ENCODE assay signal across 23 mouse cellular contexts in the genomic region with DNA sequence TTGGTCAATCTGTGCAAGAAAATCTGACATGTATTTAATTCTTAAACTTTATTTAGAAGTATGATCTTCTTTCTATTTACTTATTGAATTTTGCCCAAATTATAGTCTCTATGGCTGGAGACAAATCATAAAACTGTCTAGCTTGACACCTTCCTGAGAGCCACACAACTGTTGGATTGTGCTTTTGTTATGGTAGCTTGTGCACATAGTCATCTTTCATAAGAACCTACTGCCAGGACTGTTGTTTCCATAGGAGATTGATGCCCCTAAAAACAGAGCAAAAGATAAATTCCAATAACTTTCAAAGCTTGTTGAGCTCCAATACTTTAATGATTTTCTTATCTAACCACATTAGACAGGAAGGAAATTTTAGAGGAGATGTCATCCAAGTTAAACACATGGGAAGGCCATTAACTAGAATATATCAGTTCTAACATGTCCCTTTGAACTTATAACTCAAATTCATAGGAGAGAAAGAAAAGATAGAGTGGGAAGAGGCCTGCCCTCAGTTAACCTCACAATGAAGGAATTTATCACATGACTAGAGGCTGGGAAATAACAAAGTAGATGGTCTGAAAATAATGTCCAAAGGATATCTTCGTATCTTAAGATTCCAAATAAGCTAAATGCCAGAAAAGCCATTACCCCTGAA.
"Had no signal": no experiment of that assay in that cellular context is flagged by ENCODE, and none has a peak within 500 bp of the region (broad histone marks: within the 10 kb centered on the region; RNA-seq: fewer than 3 reads in every experiment).

No protein-coding gene starts in this region.

- H3K36me3 ChIP-seq: heart, embryonic 10.5 days; heart, embryonic 12.5 days; hindbrain, embryonic 10.5 days; hindbrain, embryonic 12.5 days; intestine, embryonic 15.5 days; limb, embryonic 13.5 days; limb, embryonic 15.5 days; liver, embryonic 12.5 days had no signal

- H3K4me3 ChIP-seq: gastrocnemius, adult 2 months; heart, embryonic 10.5 days; heart, embryonic 12.5 days; hindbrain, embryonic 10.5 days; hindbrain, embryonic 12.5 days; intestine, embryonic 15.5 days; limb, embryonic 13.5 days; limb, embryonic 15.5 days; liver, embryonic 12.5 days had no signal

- H3K4me2 ChIP-seq: heart, embryonic 12.5 days; hindbrain, embryonic 12.5 days; hindbrain, embryonic 14.5 days; intestine, embryonic 15.5 days; limb, embryonic 13.5 days; limb, embryonic 15.5 days; liver, embryonic 12.5 days had no signal

- H3K9ac ChIP-seq: heart, embryonic 12.5 days; hindbrain, embryonic 12.5 days; hindbrain, embryonic 14.5 days; intestine, embryonic 15.5 days; limb, embryonic 13.5 days; limb, embryonic 15.5 days; liver, embryonic 12.5 days; liver, embryonic 14.5 days had no signal

- H3K27ac ChIP-seq: gastrocnemius, adult 2 months; heart, embryonic 10.5 days; hindbrain, embryonic 10.5 days; hindbrain, embryonic 12.5 days; hindbrain, embryonic 14.5 days; intestine, embryonic 15.5 days; limb, embryonic 13.5 days; limb, embryonic 15.5 days; liver, embryonic 12.5 days; liver, embryonic 14.5 days had no signal

- DNase-seq: gastrocnemius, adult 2 months; gastrocnemius, postnatal 10 days; gastrocnemius, postnatal 25 days; heart, adult 18-20 months; heart, postnatal 10 days; heart, postnatal 4 days; layer of hippocampus, adult 9-11 months; layer of hippocampus, postnatal 36 days; left cerebral cortex, postnatal 4 days had no signal

- ATAC-seq: forebrain, embryonic 16.5 days; hindbrain, embryonic 16.5 days; inflammation-experienced regulatory T-cells, adult 6 months; intestine, embryonic 15.5 days; intestine, postnatal 0 days; liver, embryonic 12.5 days had no signal

- H3K9me3 ChIP-seq: heart, embryonic 10.5 days; heart, embryonic 12.5 days; hindbrain, embryonic 10.5 days; hindbrain, embryonic 12.5 days; intestine, embryonic 15.5 days; limb, embryonic 13.5 days; limb, embryonic 15.5 days; liver, embryonic 12.5 days had no signal

- H3K4me1 ChIP-seq: heart, embryonic 10.5 days; heart, embryonic 12.5 days; hindbrain, embryonic 12.5 days; intestine, embryonic 15.5 days; limb, embryonic 15.5 days; liver, embryonic 12.5 days had no signal

- H3K27me3 ChIP-seq: heart, embryonic 12.5 days; hindbrain, embryonic 12.5 days; intestine, embryonic 15.5 days; limb, embryonic 13.5 days; limb, embryonic 15.5 days; liver, embryonic 12.5 days had no signal
